Mouse (Mus musculus) MEL (cell line): ENCODE measurements around the gene Spata1. TPM values are rescaled to one million over a fixed set of nuclear protein-coding genes. Genes with fewer than 3 reads are reported as not detected.

Experiments
- DNase-seq: peaks from one replicate; pipeline ENCODE4 v3.0.0; 2011; ENCODE audit warnings: low read depth, low spot score
- H3K27ac ChIP-seq: 2 replicates; pipeline ENCODE4 v1.5.1; 2012; ENCODE audit warnings: low read depth, mild to moderate bottlenecking, control low read depth, low read length, moderate library complexity; ENCODE audit not compliant: control insufficient read depth
- H3K27me3 ChIP-seq, 2 experiments: fragments of 150-350 bp in 1 of 2; sonication (generic) in 1 of 2; 2 replicates each; pipeline ENCODE4 v1.6.1; 2012; ENCODE audit warnings: low read length in 2 of 2, mild to moderate bottlenecking in 2 of 2, improper control_type of control experiment in 1 of 2, moderate library complexity in 1 of 2; ENCODE audit not compliant: insufficient read depth in 2 of 2, control insufficient read depth in 1 of 2
- H3K36me3 ChIP-seq, 2 experiments: 2 replicates each; pipeline ENCODE4 v1.6.1; 2012 to 2014; ENCODE audit warnings: low read length in 2 of 2, improper control_type of control experiment in 1 of 2, inconsistent platforms in 1 of 2, mild to moderate bottlenecking in 1 of 2; ENCODE audit not compliant: insufficient read depth in 2 of 2, control insufficient read depth in 1 of 2
- H3K4me1 ChIP-seq, 2 experiments: fragments of 150-350 bp in 1 of 2; sonication (generic) in 1 of 2; 2 replicates each; pipeline ENCODE4 v1.6.1; 2012; ENCODE audit warnings: low read length in 2 of 2, improper control_type of control experiment in 1 of 2, mild to moderate bottlenecking in 1 of 2; ENCODE audit not compliant: insufficient read depth in 2 of 2, control insufficient read depth in 1 of 2
- H3K4me3 ChIP-seq, 2 experiments: fragments of 150-350 bp in 1 of 2; sonication (generic) in 1 of 2; 2 replicates each; pipeline ENCODE4 v1.5.1; 2012; ENCODE audit warnings: low read depth in 2 of 2, low read length in 2 of 2, mild to moderate bottlenecking in 2 of 2, moderate library complexity in 2 of 2, control low read depth in 1 of 2, improper control_type of control experiment in 1 of 2; ENCODE audit not compliant: control insufficient read depth in 1 of 2, insufficient read depth in 1 of 2
- H3K79me2 ChIP-seq: 2 replicates; pipeline ENCODE4 v1.6.1; 2012; ENCODE audit warnings: mild to moderate bottlenecking, low read length, moderate library complexity; ENCODE audit not compliant: control insufficient read depth, poor library complexity, insufficient read depth
- H3K9ac ChIP-seq: 2 replicates; pipeline ENCODE4 v1.6.1; 2012; ENCODE audit warnings: low read depth, mild to moderate bottlenecking, control low read depth, low read length, moderate library complexity; ENCODE audit not compliant: control insufficient read depth, poor library complexity, severe bottlenecking
- H3K9me3 ChIP-seq: fragments of 150-350 bp; sonication (generic); replicated peaks from 2 replicates; pipeline ENCODE4 v1.6.1; 2012; ENCODE audit warnings: mild to moderate bottlenecking, low read length, improper control_type of control experiment, moderate library complexity; ENCODE audit not compliant: insufficient read depth
- BHLHE40 ChIP-seq: IDR thresholded peaks from 2 replicates; pipeline ENCODE4 v1.6.1; 2012; ENCODE audit warnings: low read depth, mild to moderate bottlenecking, inconsistent platforms, low read length, improper control_type of control experiment, borderline replicate concordance
- CHD2 ChIP-seq: IDR thresholded peaks from 2 replicates; pipeline ENCODE4 v1.6.1; 2011; ENCODE audit warnings: low read length, improper control_type of control experiment
- CTCF ChIP-seq, 3 experiments: IDR thresholded peaks in 2 of 3; conservative IDR thresholded peaks in 1 of 3; 2 replicates each; pipeline ENCODE4 v1.5.1; 2011 to 2012; ENCODE audit warnings: low read length in 3 of 3, low read depth in 2 of 3, mild to moderate bottlenecking in 2 of 3, improper control_type of control experiment in 1 of 3, inconsistent platforms in 1 of 3, mixed read lengths in 1 of 3, moderate library complexity in 1 of 3; ENCODE audit not compliant: control insufficient read depth in 1 of 3, insufficient read depth in 1 of 3, poor library complexity in 1 of 3, severe bottlenecking in 1 of 3
- E2F4 ChIP-seq: IDR thresholded peaks from 2 replicates; pipeline ENCODE4 v1.6.1; 2011; ENCODE audit warnings: low read depth, low read length, improper control_type of control experiment, borderline replicate concordance
- EP300 ChIP-seq, 2 experiments: IDR thresholded peaks; 2 replicates each; pipeline ENCODE4 v1.6.1; 2011; ENCODE audit warnings: improper control_type of control experiment in 2 of 2, low read length in 2 of 2, low read depth in 1 of 2, mild to moderate bottlenecking in 1 of 2
- ETS1 ChIP-seq: IDR thresholded peaks from 2 replicates; pipeline ENCODE4 v1.6.1; 2012; ENCODE audit warnings: low read depth, mild to moderate bottlenecking, inconsistent platforms, low read length, improper control_type of control experiment, moderate library complexity
- HCFC1 ChIP-seq: IDR thresholded peaks from 2 replicates; pipeline ENCODE4 v1.6.1; 2012; ENCODE audit warnings: low read depth, mild to moderate bottlenecking, inconsistent platforms, low read length, improper control_type of control experiment, moderate library complexity
- MAFK ChIP-seq: IDR thresholded peaks from 2 replicates; pipeline ENCODE4 v1.6.1; 2011; ENCODE audit warnings: low read depth, mild to moderate bottlenecking, low read length, improper control_type of control experiment, borderline replicate concordance
- MXI1 ChIP-seq: IDR thresholded peaks from 2 replicates; pipeline ENCODE4 v1.6.1; 2011; ENCODE audit warnings: mild to moderate bottlenecking, low read depth, low read length, improper control_type of control experiment
- MYC ChIP-seq: IDR thresholded peaks from 2 replicates; pipeline ENCODE4 v1.6.1; 2011; ENCODE audit warnings: low read depth, mild to moderate bottlenecking, low read length, improper control_type of control experiment, moderate library complexity
- NELFE ChIP-seq: IDR thresholded peaks from 2 replicates; pipeline ENCODE4 v1.6.1; 2011; ENCODE audit warnings: low read depth, low read length, improper control_type of control experiment
- POLR2A ChIP-seq, 2 experiments: IDR thresholded peaks; 2 replicates each; pipeline ENCODE4 v1.6.1; 2011 to 2012; ENCODE audit warnings: low read length in 2 of 2, mild to moderate bottlenecking in 2 of 2, control low read depth in 1 of 2, improper control_type of control experiment in 1 of 2, low read depth in 1 of 2, moderate library complexity in 1 of 2; ENCODE audit not compliant: control insufficient read depth in 1 of 2, insufficient read depth in 1 of 2, poor library complexity in 1 of 2
- POLR2AphosphoS2 ChIP-seq: IDR thresholded peaks from 2 replicates; pipeline ENCODE4 v1.6.1; 2011; ENCODE audit warnings: low read length, improper control_type of control experiment
- POLR2AphosphoS5 ChIP-seq: IDR thresholded peaks from 2 replicates; pipeline ENCODE4 v1.6.1; 2012; ENCODE audit warnings: low read depth, borderline replicate concordance, mild to moderate bottlenecking, inconsistent platforms, low read length, moderate library complexity, mixed read lengths
- TBP ChIP-seq: IDR thresholded peaks from 2 replicates; pipeline ENCODE4 v1.8.0; 2011; ENCODE audit warnings: low read depth, low read length, improper control_type of control experiment
- USF1 ChIP-seq: IDR thresholded peaks from 2 replicates; pipeline ENCODE4 v1.6.1; 2014; ENCODE audit warnings: low read depth, mild to moderate bottlenecking, inconsistent platforms, low read length, improper control_type of control experiment, moderate library complexity
- USF2 ChIP-seq, 2 experiments: IDR thresholded peaks; 2 replicates each; pipeline ENCODE4 v1.6.1; 2011 to 2012; ENCODE audit warnings: improper control_type of control experiment in 2 of 2, low read length in 2 of 2, borderline replicate concordance in 1 of 2, inconsistent platforms in 1 of 2, low read depth in 1 of 2, mild to moderate bottlenecking in 1 of 2; ENCODE audit not compliant: insufficient read depth in 1 of 2
- ZC3H11A ChIP-seq: IDR thresholded peaks from 2 replicates; pipeline ENCODE4 v1.6.1; 2012; ENCODE audit warnings: low read depth, mild to moderate bottlenecking, inconsistent platforms, low read length, improper control_type of control experiment
- ZNF384 ChIP-seq: IDR thresholded peaks from 2 replicates; pipeline ENCODE4 v1.6.1; 2012; ENCODE audit warnings: low read depth, mild to moderate bottlenecking, inconsistent platforms, low read length, improper control_type of control experiment
- polyA plus RNA-seq, 2 experiments: library from polyadenylated mRNA; stranded (reverse) in 1 of 2; unstranded in 1 of 2; fragments of >175 nt in 1 of 2; fragments of >200 nt in 1 of 2; gene quantifications; 2 replicates each; pipeline versions ENCODE4 v1.2.1 to v1.2.4; 2012; ENCODE audit warnings: low replicate concordance in 2 of 2, low read depth in 1 of 2; ENCODE audit not compliant: insufficient read length in 2 of 2, insufficient read depth in 1 of 2, missing spikeins in 1 of 2
- total RNA-seq: library from RNA; depleted of rRNA; stranded (reverse); fragments of 300-350 nt; gene quantifications from 2 replicates; pipeline ENCODE4 v1.2.3, GENCODE M21; 2012

The Spata1 gene
- total and polyA plus RNA-seq, 3 experiments = 1.1 to 1.9 TPM; not detected in 1

DNA sequence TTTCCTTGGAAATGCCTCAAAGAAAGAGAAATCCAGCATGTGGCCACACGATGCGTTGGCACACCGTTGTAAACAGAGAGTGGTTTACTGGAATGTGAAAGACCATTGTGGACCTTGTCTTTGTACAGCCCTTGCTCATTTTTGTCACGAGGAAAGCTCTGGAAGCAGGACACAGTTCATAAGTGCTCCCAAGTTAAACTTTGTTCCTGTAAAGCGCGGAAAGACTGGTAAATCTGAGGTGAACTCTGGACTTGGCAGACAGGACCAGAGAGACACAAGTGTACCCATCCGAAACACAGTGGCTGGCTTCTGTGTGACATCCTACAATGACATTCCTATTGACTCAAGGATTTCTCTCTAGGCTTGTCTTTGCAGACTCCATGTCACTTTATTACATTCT is 56.2 kb downstream of the Spata1 start:
- H3K9ac ChIP-seq = no peak overlapping the region
- no peaks in the 10 kb centered on the region for H3K27me3 ChIP-seq
- H3K27ac ChIP-seq = no peak overlapping the region
- H3K4me1 ChIP-seq = 0 out of 4 replicates have a peak, but pooled peaks cover 0 to under 1% of the 10 kb centered on the region in 2 experiments
- H3K4me3 ChIP-seq = no peak overlapping the region
- H3K79me2 ChIP-seq = no peaks in the 10 kb centered on the region
- TF ChIP-seq HCFC1 = no peak
- TF ChIP-seq CTCF (IDR thresholded peaks at IDR 0.05 in 2 of 3, conservative IDR thresholded peaks at IDR 0.05 in 1 of 3; ENCODE audit: control insufficient read depth in 1 of 3, insufficient read depth in 1 of 3, low read depth in 2 of 3, low read length in 3 of 3, poor library complexity in 1 of 3, severe bottlenecking in 1 of 3) = no peak
- H3K36me3 ChIP-seq = peaks cover 0 to 1% of the 10 kb centered on the region in 2 experiments; a peak in 1 of 4 replicates
- DNase-seq = no peak
- H3K9me3 ChIP-seq = no peaks in the 10 kb centered on the region

DNA sequence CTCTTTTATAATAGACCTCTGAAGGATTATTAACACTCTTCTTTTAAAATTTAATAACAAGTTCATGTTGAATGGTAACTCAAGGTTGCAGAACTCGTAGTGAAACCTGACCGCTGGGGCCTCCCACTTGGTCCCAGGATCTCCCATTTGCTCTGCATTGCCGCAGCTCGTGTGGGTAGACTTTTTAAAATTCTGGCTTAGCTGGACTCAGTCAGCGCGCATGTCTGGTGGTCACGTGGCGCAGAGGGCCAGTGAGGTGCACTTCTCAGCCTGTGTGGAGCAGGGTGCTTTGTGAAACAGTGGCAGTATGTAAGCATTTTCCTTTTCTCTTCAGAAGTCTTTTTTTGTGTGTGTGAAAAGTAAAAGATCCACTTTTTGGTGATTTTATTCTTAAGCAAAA is 56.6 kb downstream of the Spata1 start:
- Histone ChIP-seq H3K9ac (no peak overlapping the region), H3K36me3 (peaks cover 0 to 3% of the 10 kb centered on the region in 2 experiments; a peak in 2 of 4 replicates), H3K9me3 (no peaks in the 10 kb centered on the region), H3K27ac (no peak overlapping the region), H3K27me3 (no peaks in the 10 kb centered on the region), H3K79me2 (no peaks in the 10 kb centered on the region), H3K4me1 (no peaks in the 10 kb centered on the region), H3K4me3 (no peak overlapping the region)
- no peak for DNase-seq
- TF ChIP-seq ZNF384 (no peak), USF1 (no peak), MAFK (no peak), USF2 (IDR thresholded peaks at IDR 0.05; ENCODE audit: borderline replicate concordance in 1 of 2, insufficient read depth in 1 of 2, low read depth in 1 of 2, low read length in 2 of 2) (no peak), POLR2AphosphoS2 (no peak), HCFC1 (no peak), MXI1 (no peak), ZC3H11A (no peak), EP300 (IDR thresholded peaks at IDR 0.05; ENCODE audit: low read depth in 1 of 2, low read length in 2 of 2) (no peak), POLR2A (IDR thresholded peaks at IDR 0.05; ENCODE audit: control insufficient read depth in 1 of 2, insufficient read depth in 1 of 2, low read depth in 1 of 2, low read length in 2 of 2, poor library complexity in 1 of 2) (no peak), E2F4 (no peak), ETS1 (no peak), TBP (no peak), NELFE (no peak), CHD2 (no peak), POLR2AphosphoS5 (no peak), MYC (no peak), BHLHE40 (no peak)
